Mouse (Mus musculus) heart, embryonic 16.5 days (tissue): Measurements from ENCODE around the gene Zp3r. TPM values are rescaled to one million over a fixed set of nuclear protein-coding genes. Genes with fewer than 3 reads are reported as not detected.

Experiments used
- ATAC-seq: fragments of 200-750 bp; cut with Nextera tagmentation; replicated peaks from 2 replicates; pipeline ENCODE4 v1.8.0; 2017; ENCODE audit warnings: moderate number of reproducible peaks; ENCODE audit not compliant: insufficient read depth, low FRiP score; ENCODE audit errors: extremely low read depth
- H3K27ac ChIP-seq: fragments of 300-500 bp; sonication (generic); 2 replicates; pipeline ENCODE4 v1.5.1; 2014; ENCODE audit warnings: mild to moderate bottlenecking, low read length, control low read depth, moderate library complexity
- H3K27me3 ChIP-seq: fragments of 300-500 bp; sonication (generic); 2 replicates; pipeline ENCODE4 v1.6.1; 2014; ENCODE audit warnings: low read length, mixed read lengths; ENCODE audit not compliant: control insufficient read depth, insufficient read depth
- H3K36me3 ChIP-seq: fragments of 300-500 bp; sonication (generic); 2 replicates; pipeline ENCODE4 v1.6.1; 2014; ENCODE audit not compliant: control insufficient read depth, insufficient read depth
- H3K4me1 ChIP-seq: fragments of 300-500 bp; sonication (generic); 2 replicates; pipeline ENCODE4 v1.6.1; 2014; ENCODE audit warnings: low read length, mixed read lengths; ENCODE audit not compliant: control insufficient read depth, insufficient read depth
- H3K4me2 ChIP-seq: fragments of 300-500 bp; sonication (generic); 2 replicates; pipeline ENCODE4 v1.6.1; 2014; ENCODE audit warnings: low read depth, mild to moderate bottlenecking, control low read depth, low read length
- H3K4me3 ChIP-seq: fragments of 300-500 bp; sonication (generic); 2 replicates; pipeline ENCODE4 v1.5.1; 2014; ENCODE audit warnings: mild to moderate bottlenecking, control low read depth, low read length
- H3K9ac ChIP-seq: fragments of 300-500 bp; sonication (generic); 2 replicates; pipeline ENCODE4 v1.6.1; 2014; ENCODE audit warnings: low read length, control low read depth
- H3K9me3 ChIP-seq: fragments of 300-500 bp; sonication (generic); replicated peaks from 2 replicates; pipeline ENCODE4 v1.6.1; 2016; ENCODE audit warnings: low read length; ENCODE audit not compliant: control insufficient read depth
- WGBS: fragments of 180-500 bp; shearing (Covaris S2); extraction: QIAGEN DNeasy Blood & Tissue Kit; methylation state at CpG from one replicate; pipeline ENCODE4 v1.1.7; 2014; 5-methylcytosine and 5-hydroxymethylcytosine counted together
- polyA plus RNA-seq: library from polyadenylated mRNA; unstranded; fragments of >200 nt; fragmentation: Nextera tagmentation; extraction: Ambion mirVana; gene quantifications from 2 replicates; pipeline ENCODE4 v1.2.1, GENCODE M21; 2015

The Zp3r gene
- polyA plus RNA-seq, 1 experiment from 2014 or later, result 0.08 TPM

GRCm38 (mm10) chr1:130596291-130596690 is 33.1 kb downstream of the Zp3r start:
- 86% methylated on average over 2 of the region's 2 CpGs for WGBS
- H3K27me3 ChIP-seq, result no peaks in the 10 kb centered on the region
- no peak for ATAC-seq
- no peaks in the 10 kb centered on the region for H3K36me3 ChIP-seq
- H3K4me3 ChIP-seq, result no peak overlapping the region
- H3K4me1 ChIP-seq, result no peaks in the 10 kb centered on the region
- H3K9ac ChIP-seq, result no peak overlapping the region
- H3K9me3 ChIP-seq, result no peaks in the 10 kb centered on the region
- H3K4me2 ChIP-seq, result no peak overlapping the region
- no peak overlapping the region for H3K27ac ChIP-seq

DNA sequence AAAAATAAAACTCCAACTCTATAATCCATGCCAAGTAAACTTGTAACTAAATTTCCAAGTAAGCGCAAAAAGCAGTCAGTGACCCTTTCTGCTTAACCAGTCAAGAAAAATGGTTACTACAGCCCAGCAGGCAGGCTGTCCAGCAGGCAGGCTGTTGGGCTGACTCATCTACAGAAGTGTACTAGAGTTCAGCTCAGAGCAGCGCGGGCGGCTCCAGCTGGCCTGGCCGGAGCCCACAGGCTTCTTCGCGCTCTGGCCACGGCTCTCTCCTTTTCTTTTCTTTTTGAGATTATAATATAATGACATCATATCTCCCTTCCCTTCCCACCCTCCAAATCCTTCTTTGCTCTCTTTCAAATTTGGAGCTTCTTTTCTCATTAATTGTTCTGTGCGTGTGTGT is 40.8 kb downstream of the Zp3r start:
- Histone ChIP-seq H3K4me3 (no peak overlapping the region), H3K36me3 (no peaks in the 10 kb centered on the region), H3K9ac (no peak overlapping the region), H3K4me2 (no peak overlapping the region), H3K4me1 (no peaks in the 10 kb centered on the region), H3K9me3 (no peaks in the 10 kb centered on the region), H3K27me3 (no peaks in the 10 kb centered on the region), H3K27ac (no peak overlapping the region)
- no peak for ATAC-seq
- WGBS, result 66% methylated on average over 9 of the region's 9 CpGs

DNA sequence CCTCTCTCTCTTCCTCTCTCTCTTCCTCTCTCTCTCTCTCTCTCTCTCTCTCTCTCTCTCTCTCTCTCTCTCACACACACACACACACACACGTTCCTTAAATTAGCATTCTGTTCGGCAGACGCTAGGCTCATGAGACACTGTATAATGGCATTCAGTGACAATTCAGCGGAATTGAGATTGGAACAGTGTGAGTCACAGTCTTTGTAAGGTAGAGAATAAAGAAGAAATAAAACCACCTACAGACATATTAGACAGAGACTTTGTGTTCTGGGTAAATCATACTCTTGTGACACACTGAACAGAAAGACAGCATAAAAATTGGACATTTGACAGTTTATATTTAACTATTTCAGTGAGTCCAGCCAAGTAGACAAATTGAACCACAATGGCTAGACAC is 53.0 kb downstream of the Zp3r start:
- H3K4me3 ChIP-seq, result no peak overlapping the region
- H3K9ac ChIP-seq, result no peak overlapping the region
- H3K4me2 ChIP-seq, result no peak overlapping the region
- WGBS, result 65% methylated on average over 4 of the region's 4 CpGs
- no peak for ATAC-seq
- H3K9me3 ChIP-seq, result no peaks in the 10 kb centered on the region
- no peak overlapping the region for H3K27ac ChIP-seq
- H3K27me3 ChIP-seq, result no peaks in the 10 kb centered on the region
- no peaks in the 10 kb centered on the region for H3K4me1 ChIP-seq
- no peaks in the 10 kb centered on the region for H3K36me3 ChIP-seq

DNA sequence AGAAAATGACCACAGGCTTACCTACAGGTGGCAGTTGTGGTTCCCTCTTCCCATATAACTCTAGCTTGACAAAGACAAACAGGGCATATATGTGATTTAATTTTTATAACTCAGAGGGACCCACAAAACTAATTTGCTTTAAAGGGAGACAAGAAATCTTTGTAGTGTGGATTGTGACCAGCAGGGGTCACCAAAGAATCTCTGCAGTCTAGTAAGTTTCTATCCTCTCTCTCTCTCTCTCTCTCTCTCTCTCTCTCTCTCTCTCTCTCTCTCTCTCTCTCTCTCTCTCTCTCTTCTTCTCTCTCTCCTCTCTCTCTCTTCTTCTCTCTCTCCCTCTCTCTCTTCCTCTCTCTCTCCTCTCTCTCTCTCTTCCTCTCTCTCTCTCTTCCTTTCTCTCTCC is 53.5 kb downstream of the Zp3r start:
- H3K9ac ChIP-seq, result no peak overlapping the region
- no peak overlapping the region for H3K27ac ChIP-seq
- H3K36me3 ChIP-seq, result no peaks in the 10 kb centered on the region
- H3K4me2 ChIP-seq, result no peak overlapping the region
- H3K27me3 ChIP-seq, result no peaks in the 10 kb centered on the region
- no peak for ATAC-seq
- no peak overlapping the region for H3K4me3 ChIP-seq
- no peaks in the 10 kb centered on the region for H3K4me1 ChIP-seq
- no peaks in the 10 kb centered on the region for H3K9me3 ChIP-seq

DNA sequence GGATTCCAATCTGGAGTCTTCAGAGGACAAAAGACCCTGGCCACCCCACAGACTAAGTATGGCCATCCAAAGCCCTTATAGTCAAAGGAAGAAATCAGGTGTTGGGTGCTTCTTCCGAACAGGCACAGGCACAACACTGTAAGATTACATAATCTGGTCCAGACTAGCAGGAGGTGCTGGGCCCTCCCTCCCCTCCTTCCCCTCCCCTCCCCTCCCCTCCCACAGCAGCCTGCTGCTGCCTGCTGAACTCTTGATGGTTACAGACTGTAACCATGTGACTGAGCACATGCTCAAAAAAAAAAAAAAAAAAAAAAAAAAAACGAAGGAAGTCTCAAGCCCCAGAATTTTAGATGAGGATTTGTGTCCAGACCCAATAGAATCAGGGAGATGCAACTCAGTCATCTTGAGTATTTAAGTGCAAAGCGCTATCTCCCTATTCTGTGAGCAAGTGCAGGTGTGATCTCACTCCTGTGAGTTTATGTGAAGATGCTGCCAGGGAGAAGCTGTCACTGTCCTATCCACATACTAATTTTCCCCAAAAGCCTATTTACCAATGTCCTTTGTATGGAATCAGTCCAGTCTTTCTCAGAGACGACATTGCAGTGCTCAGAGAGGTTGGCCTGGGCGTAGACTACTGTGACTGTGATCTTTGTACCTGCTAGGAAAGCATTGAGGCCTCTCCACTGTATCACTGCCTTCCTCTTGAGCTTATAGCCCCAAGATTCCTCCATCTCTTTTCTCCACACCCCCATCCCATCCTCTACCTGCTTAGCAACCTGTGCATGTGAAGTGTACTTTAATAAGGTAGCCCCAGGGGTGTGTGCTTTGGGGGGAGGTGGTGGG is 77.8 kb downstream of the Zp3r start:
- peaks cover 4% of the 10 kb centered on the region; the same call in 1 of the 2 replicates for H3K4me1 ChIP-seq
- WGBS, result 67% methylated on average over 5 of the region's 5 CpGs
- H3K9me3 ChIP-seq, result no peaks in the 10 kb centered on the region
- 0 out of 2 replicates have a peak, but pooled peaks have one; percentile 34 for ATAC-seq
- no peak overlapping the region for H3K9ac ChIP-seq
- no peak overlapping the region for H3K4me2 ChIP-seq
- no peak overlapping the region for H3K4me3 ChIP-seq
- H3K27ac ChIP-seq, result peak overlapping the region; percentile 66
- H3K36me3 ChIP-seq, result no peaks in the 10 kb centered on the region
- H3K27me3 ChIP-seq, result no peaks in the 10 kb centered on the region

GRCm38 (mm10) chr1:130550242-130551167 is 78.9 kb downstream of the Zp3r start:
- peaks cover 4% of the 10 kb centered on the region; the same call in 1 of the 2 replicates for H3K4me1 ChIP-seq
- peak overlapping the region; percentile 66 for H3K27ac ChIP-seq
- H3K27me3 ChIP-seq, result no peaks in the 10 kb centered on the region
- no peaks in the 10 kb centered on the region for H3K9me3 ChIP-seq
- H3K9ac ChIP-seq, result no peak overlapping the region
- ATAC-seq, result peak; percentile 55
- 46% methylated on average over 19 of the region's 19 CpGs for WGBS
- H3K36me3 ChIP-seq, result no peaks in the 10 kb centered on the region
- peak overlapping the region; percentile 31 for H3K4me2 ChIP-seq
- H3K4me3 ChIP-seq, result peak overlapping the region; percentile 11; the same call in 1 of the 2 replicates

DNA sequence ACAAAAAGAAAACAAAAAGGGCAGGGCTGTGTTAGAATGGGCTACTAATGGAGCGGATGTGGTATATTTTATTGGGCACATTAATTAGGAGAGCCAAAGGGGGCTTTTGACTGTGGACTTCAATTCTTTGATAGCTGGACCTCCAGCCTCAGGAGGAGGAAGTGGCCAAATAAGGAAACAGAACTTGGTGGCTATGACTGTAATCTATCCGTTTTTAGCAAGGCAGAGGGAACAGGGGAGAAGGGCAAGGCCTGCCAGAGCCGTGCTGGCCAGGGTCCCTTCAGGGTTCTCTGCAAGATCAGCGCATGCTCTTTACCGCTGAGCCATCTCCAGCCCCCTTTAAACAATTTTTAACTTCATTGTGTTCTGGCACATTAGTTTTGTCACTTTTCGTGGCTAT is 79.7 kb downstream of the Zp3r start:
- Histone ChIP-seq H3K4me2 (no peak overlapping the region), H3K9me3 (no peaks in the 10 kb centered on the region), H3K9ac (no peak overlapping the region), H3K4me3 (no peak overlapping the region), H3K27ac (no peak overlapping the region), H3K36me3 (no peaks in the 10 kb centered on the region), H3K27me3 (no peaks in the 10 kb centered on the region), H3K4me1 (peaks cover 4% of the 10 kb centered on the region; the same call in 1 of the 2 replicates)
- ATAC-seq, result no peak
- 58% methylated on average over 6 of the region's 6 CpGs for WGBS

GRCm38 (mm10) chr1:130549160-130549559 is 80.3 kb downstream of the Zp3r start:
- H3K9ac ChIP-seq, result no peak overlapping the region
- no peaks in the 10 kb centered on the region for H3K9me3 ChIP-seq
- H3K4me3 ChIP-seq, result no peak overlapping the region
- WGBS, result 65% methylated on average over 7 of the region's 7 CpGs
- H3K4me1 ChIP-seq, result peaks cover 4% of the 10 kb centered on the region; the same call in 1 of the 2 replicates
- no peaks in the 10 kb centered on the region for H3K36me3 ChIP-seq
- H3K4me2 ChIP-seq, result no peak overlapping the region
- ATAC-seq, result no peak
- H3K27me3 ChIP-seq, result no peaks in the 10 kb centered on the region
- H3K27ac ChIP-seq, result no peak overlapping the region
